In genomic region chr5:102843934-102844709, GRCm38 (mm10) we compare ENCODE assay signal across 10 mouse cellular contexts.
DNase-seq lines count a peak whose midpoint lies in the region; ATAC-seq lines count a peak whose summit lies in the region.
"Had no signal": no experiment of that assay in that cellular context is flagged by ENCODE, and none has a peak within 500 bp of the region (broad histone marks: within the 10 kb centered on the region; RNA-seq: fewer than 3 reads in every experiment).

No protein-coding gene starts in this region.

- no peak overlapping the region for H3K27ac ChIP-seq in hindbrain, embryonic 12.5 days
- H3K27ac ChIP-seq in hindbrain, embryonic 16.5 days (ENCODE audit: low read depth, low read length) = no peak overlapping the region
- no peak overlapping the region for H3K27ac ChIP-seq in midbrain, embryonic 14.5 days (replicated peaks; ENCODE audit: low read depth, low read length)

- intact Hi-C loops in gastrocnemius, postnatal 14 days (cut with DNase I; ENCODE audit: low total_unique reads) = no loop called here

- WGBS in hindbrain, embryonic 12.5 days = 27% methylated on average over 5 of the region's 5 CpGs
- WGBS in hindbrain, embryonic 16.5 days = 31% methylated on average over 5 of the region's 5 CpGs
- WGBS in midbrain, embryonic 14.5 days = 31% methylated on average over 5 of the region's 5 CpGs

- H3K9me3 ChIP-seq in hindbrain, embryonic 12.5 days (replicated peaks) = no peaks in the 10 kb centered on the region
- H3K9me3 ChIP-seq in hindbrain, embryonic 16.5 days (ENCODE audit: control insufficient read depth, low read length) = no peaks in the 10 kb centered on the region
- H3K9me3 ChIP-seq in midbrain, embryonic 14.5 days (ENCODE audit: control insufficient read depth, low read length) = no peaks in the 10 kb centered on the region
- H3K9me3 ChIP-seq: heart, embryonic 15.5 days; limb, embryonic 15.5 days had no signal

- peak overlapping the region; percentile 72; the same call in 1 of the 2 replicates for H3K4me2 ChIP-seq in hindbrain, embryonic 12.5 days (replicated peaks)
- H3K4me2 ChIP-seq in hindbrain, embryonic 16.5 days (ENCODE audit: low read length) = peak overlapping the region; percentile 79; the same call in 1 of the 2 replicates
- peak overlapping the region; percentile 64 for H3K4me2 ChIP-seq in midbrain, embryonic 14.5 days (ENCODE audit: low read length)

- peak; percentile 76 for DNase-seq in kidney, postnatal 10 days
- no peak for DNase-seq in midbrain, embryonic 14.5 days
- no peak for DNase-seq in MN1 (ENCODE audit: low spot score)
- DNase-seq in right cerebral cortex, postnatal 4 days = no peak
- DNase-seq in gastrocnemius, postnatal 14 days = no peak

- H3K36me3 ChIP-seq in hindbrain, embryonic 12.5 days = no peaks in the 10 kb centered on the region
- no peaks in the 10 kb centered on the region for H3K36me3 ChIP-seq in hindbrain, embryonic 16.5 days (ENCODE audit: control insufficient read depth, insufficient read depth, low read length)
- H3K36me3 ChIP-seq in midbrain, embryonic 14.5 days (ENCODE audit: control insufficient read depth, insufficient read depth, low read length) = no peaks in the 10 kb centered on the region
- H3K36me3 ChIP-seq: heart, embryonic 15.5 days; limb, embryonic 15.5 days had no signal

- no peak overlapping the region for H3K4me3 ChIP-seq in hindbrain, embryonic 12.5 days
- H3K4me3 ChIP-seq in hindbrain, embryonic 16.5 days (ENCODE audit: low read length) = no peak overlapping the region; the same call in 1 of the 2 replicates
- H3K4me3 ChIP-seq in midbrain, embryonic 14.5 days (replicated peaks; ENCODE audit: low read depth, low read length) = no peak overlapping the region

- no peaks in the 10 kb centered on the region for H3K27me3 ChIP-seq in hindbrain, embryonic 12.5 days
- no peaks in the 10 kb centered on the region for H3K27me3 ChIP-seq in hindbrain, embryonic 16.5 days (replicated peaks; ENCODE audit: control insufficient read depth, insufficient read depth, low read length)
- H3K27me3 ChIP-seq in midbrain, embryonic 14.5 days (ENCODE audit: control insufficient read depth, insufficient read depth, low read length) = no peaks in the 10 kb centered on the region
- H3K27me3 ChIP-seq: heart, embryonic 15.5 days; limb, embryonic 15.5 days had no signal

- no peak for ATAC-seq in hindbrain, embryonic 12.5 days (ENCODE audit: low FRiP score)
- ATAC-seq in hindbrain, embryonic 16.5 days = no peak
- ATAC-seq in midbrain, embryonic 14.5 days (ENCODE audit: low FRiP score, low TSS enrichment) = no peak
- ATAC-seq: activated CD4-positive, CD25-positive, alpha-beta regulatory T cell, adult 4 months had no signal

- peaks cover 17% of the 10 kb centered on the region for H3K4me1 ChIP-seq in hindbrain, embryonic 12.5 days
- H3K4me1 ChIP-seq in hindbrain, embryonic 16.5 days (ENCODE audit: control insufficient read depth, insufficient read depth, low read depth, low read length) = peaks cover 15% of the 10 kb centered on the region; the same call in 1 of the 2 replicates
- H3K4me1 ChIP-seq in midbrain, embryonic 14.5 days (ENCODE audit: control insufficient read depth, insufficient read depth, low read length) = peaks cover 29% of the 10 kb centered on the region

- no peak overlapping the region for H3K9ac ChIP-seq in hindbrain, embryonic 12.5 days
- no peak overlapping the region for H3K9ac ChIP-seq in hindbrain, embryonic 16.5 days (ENCODE audit: low read depth, low read length)
- no peak overlapping the region for H3K9ac ChIP-seq in midbrain, embryonic 14.5 days (replicated peaks; ENCODE audit: low read length)
- H3K9ac ChIP-seq: limb, embryonic 15.5 days had no signal
